Mouse (Mus musculus) naive thymus-derived CD4-positive, alpha-beta T cell, adult 2 months (primary cell): ENCODE data around the gene Gm10198.

ENCODE experiments used
- DNase-seq: peaks from one replicate; pipeline ENCODE4 v3.0.0-alpha.2; 2011; ENCODE audit warnings: low read depth

The Gm10198 gene

GRCm38 (mm10) chr13:111592485-111592884 lies at the start of gene Gm10198:
TSS of gene Gm10198 (plus strand) at chr13:111592785.
- no peak for DNase-seq

- DNase-seq: no peak
These were observed 47.3 kb upstream of the Gm10198 start for GRCm38 (mm10) chr13:111545286-111545685.

GRCm38 (mm10) chr13:111552769-111553168 lies 39.8 kb upstream of the Gm10198 start:
- DNase-seq: no peak

DNA sequence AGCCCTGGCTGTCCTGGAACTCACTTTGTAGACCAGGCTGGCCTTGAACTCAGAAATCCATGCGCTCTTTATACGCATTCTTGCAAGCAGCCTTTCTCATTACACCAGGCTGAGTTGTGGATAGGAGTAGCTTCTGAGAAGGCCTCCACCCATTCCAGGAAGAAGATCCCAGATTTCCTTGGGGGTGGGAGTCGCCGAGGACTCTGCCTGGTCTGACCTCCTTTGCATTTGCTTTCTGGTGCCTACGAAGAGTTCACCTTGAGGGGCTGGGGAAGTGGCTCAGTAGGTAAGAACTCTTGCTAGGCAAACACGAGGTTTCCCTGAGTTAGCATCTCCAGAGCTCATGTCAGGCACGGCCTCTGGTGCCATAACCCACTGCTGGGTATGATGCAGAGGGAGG lies 39.4 kb upstream of the Gm10198 start:
- DNase-seq: no peak

GRCm38 (mm10) chr13:111553941-111554340 lies 38.6 kb upstream of the Gm10198 start:
- no peak for DNase-seq

DNA sequence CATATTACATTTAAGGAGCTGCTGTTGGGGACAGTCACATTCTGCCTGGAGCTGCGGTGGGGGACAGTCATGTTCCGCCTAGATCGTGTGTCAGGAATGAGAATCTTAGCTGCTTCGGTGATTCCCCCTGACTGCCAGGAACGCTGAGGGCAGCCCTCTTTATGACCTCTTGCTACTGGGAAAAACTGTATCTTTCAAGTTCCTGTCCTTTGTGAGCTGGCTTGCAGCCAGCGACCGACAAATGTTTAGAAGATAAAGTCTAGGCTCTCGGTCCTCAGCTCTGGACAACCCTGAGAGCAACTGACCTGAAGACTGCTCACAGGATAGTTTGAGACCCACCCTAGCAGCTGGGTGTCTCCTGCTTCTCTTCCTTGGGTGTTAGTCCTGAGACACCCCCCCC lies 37.3 kb upstream of the Gm10198 start:
- no peak for DNase-seq

- no peak for DNase-seq
These were observed 36.2 kb upstream of the Gm10198 start for GRCm38 (mm10) chr13:111556375-111556774.

DNA sequence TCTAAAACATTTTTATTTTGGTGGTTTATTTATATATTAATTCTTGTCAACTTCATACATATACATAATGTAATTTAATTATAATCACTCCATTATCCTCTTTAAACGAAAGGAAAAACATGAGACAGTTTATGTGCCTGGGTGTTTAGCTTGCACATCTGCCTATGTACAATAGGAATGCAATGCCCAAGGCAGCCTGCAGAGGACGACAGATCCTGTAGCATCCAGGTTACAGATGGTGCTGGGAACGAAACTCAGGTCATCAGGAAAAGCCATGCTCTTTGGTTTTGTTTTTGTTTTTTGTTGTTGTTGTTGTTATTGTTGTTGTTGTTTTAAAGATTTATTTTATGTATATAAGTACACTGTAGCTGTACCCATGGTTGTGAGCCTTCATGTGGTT lies 32.4 kb upstream of the Gm10198 start:
- DNase-seq: no peak

GRCm38 (mm10) chr13:111562595-111562994 lies 30.0 kb upstream of the Gm10198 start:
- DNase-seq: no peak

DNA sequence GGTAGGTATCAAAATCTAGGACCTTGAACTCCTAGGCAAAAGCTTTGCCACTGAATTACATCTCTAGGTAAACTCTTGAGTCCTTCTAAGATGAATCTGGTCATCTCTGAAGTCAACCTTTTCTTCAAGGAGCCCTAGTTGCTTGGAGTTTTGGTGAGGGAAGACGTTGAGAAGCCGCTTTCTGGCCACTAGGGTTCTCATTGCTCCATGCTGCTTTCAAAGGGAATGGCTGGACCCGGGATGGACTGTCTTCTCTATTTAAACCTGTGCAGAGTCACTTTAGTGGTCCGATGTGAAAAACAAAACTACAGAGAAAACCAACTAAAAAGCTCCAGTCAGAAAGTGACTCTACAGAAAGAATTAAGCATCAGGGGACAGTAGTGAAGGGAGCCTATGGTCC lies 18.4 kb upstream of the Gm10198 start:
- DNase-seq: no peak

DNA sequence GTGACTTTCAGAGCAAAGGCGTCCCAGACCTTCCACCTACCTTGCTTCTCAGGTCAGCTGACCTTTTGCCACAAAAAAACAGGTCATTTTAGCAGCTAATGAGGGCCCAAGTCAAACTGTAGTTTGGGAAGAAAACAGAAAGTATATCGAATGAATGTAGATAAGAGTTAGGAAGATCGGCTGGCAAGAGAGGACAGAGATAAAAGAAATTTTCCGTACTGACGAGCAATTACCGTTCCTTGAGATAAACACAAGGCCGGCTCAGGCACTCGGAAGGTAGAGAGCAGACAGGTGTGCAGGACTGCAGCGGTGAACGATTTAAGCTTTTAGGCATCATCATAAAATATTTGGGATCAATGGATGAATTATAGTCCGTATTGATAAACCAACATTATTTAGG lies 15.4 kb upstream of the Gm10198 start:
- DNase-seq: no peak

DNA sequence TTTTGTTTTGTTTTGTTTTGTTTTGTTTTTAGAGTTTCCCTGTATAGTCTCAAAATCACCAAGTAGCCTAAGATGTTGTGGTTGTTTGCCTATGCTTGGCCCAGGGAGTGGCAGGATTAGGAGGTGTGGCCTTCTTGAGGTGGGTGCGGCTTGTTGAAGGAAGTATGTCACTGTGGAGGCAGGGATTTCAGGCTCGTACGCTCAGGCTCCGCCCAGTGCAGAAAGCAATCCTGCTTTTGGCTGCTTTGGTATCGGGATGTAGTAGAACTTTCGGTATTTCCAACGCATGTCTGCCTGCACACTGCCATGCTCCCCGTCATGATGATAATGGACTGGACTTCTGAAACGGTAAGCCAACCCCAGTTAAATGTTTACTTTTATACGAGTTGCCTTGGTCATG lies 12.5 kb upstream of the Gm10198 start:
- no peak for DNase-seq

DNA sequence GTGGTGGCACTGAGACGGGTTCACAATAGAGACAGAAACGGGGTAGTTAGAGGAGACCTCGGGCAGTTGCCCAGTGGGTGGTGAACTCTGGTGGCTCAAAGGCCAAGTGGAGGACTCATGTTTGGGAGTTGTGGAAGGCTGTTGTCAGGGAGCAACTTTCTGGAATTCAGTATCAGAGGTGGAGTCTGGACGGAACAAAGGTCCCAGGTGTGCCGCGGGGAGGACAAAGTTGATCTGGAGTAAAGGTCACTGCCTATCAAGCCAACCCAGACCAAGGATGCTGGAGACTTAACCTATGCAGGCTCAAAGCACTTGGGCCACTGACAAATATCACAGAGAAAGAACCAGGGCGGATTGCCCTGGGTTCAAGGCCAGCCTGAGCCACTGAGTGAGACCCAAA lies 5.5 kb downstream of the Gm10198 start:
- no peak for DNase-seq

- DNase-seq: no peak
These were observed 8.8 kb downstream of the Gm10198 start for GRCm38 (mm10) chr13:111601383-111601782.

- no peak for DNase-seq
These were observed 12.2 kb downstream of the Gm10198 start for GRCm38 (mm10) chr13:111604826-111605225.

GRCm38 (mm10) chr13:111616168-111617125 lies 23.9 kb downstream of the Gm10198 start:
- no peak for DNase-seq

DNA sequence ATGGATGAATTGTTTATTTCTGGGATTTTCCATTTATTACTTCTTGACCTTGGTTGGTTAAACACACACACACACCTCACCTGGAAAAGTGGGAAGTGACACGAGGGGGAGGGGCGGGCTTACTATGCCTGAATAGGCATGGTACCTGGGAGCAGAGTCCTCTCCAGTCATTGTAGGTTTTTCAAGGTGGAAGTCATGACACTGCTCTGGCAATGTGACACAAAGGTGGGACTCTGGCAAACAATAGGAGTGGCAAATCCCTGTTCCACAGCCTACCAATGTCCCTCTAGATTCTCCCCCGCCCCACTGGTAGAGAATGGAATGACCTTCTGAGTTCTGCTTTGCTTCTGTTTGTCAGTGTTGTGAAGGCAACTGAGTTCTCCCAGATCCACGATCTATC lies 27.8 kb downstream of the Gm10198 start:
- no peak for DNase-seq

GRCm38 (mm10) chr13:111622425-111622824 lies 29.8 kb downstream of the Gm10198 start:
- no peak for DNase-seq

DNA sequence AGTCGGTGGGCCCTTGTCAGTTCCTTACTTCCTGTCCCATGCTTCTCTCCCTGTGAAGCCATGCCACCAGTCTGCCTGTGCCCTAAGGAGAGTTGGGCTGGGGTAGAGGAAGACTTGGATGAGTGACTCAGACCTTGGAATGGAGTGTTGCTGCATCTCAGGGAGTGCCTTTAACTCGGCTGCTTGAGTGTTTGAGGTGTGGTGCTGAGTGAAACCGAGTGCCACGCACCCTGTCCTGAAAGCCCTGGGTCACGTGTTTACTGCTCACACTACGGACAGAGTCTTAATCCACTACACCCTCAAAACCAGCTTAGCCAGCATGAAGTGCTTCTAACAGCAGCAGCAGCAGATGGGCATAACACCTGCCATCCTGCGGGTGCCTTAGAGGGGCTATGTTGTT lies 30.5 kb downstream of the Gm10198 start:
- DNase-seq: no peak

- DNase-seq: no peak
These were observed 31.5 kb downstream of the Gm10198 start for GRCm38 (mm10) chr13:111624115-111624514.

DNA sequence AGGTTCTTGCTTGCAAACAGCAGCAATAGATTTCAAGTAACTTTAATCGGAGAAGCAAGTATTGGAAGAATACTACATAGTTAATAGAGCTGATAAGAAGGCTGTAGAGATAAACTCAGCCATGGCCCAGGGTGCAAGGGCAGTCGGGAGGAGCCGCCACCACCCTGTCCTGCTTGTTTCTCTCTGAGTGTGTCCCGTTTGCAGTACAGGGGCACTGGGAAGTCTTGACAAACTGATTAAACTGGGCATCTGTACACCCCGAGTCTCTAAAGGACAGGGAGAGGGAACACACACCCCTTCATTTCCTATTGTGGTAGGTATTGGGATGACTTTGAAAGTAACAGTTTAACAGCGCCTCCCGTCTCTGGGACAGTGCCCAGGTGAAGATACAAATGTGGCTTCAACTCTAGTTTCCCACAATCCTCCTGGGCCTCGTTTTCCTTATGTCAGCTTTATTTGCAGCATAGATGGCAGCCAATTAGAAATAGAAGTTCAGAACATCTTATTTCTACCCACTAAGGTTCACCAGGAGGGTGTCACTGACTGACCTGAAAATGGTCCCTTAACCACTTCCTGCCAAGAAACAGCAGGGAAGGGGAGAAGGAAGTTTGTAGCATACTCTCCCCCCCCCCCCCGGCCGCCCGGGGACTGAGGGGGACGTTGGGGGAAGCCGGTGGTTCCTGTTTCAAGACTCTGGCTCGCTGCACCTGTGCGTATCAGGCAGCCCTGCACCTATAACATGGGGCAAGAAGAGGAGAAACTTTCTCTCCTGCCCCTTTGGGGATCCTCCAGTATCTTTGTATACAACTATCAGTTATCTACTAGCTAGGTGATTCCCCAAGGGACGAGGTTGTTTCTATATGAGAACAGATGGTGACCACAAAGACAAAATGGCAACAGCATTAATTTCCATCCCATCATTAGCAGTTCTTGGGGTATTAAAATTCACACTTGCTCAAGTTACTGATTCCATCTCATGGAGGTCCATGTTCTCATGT lies 41.9 kb downstream of the Gm10198 start:
- peak; percentile 30 for DNase-seq

DNA sequence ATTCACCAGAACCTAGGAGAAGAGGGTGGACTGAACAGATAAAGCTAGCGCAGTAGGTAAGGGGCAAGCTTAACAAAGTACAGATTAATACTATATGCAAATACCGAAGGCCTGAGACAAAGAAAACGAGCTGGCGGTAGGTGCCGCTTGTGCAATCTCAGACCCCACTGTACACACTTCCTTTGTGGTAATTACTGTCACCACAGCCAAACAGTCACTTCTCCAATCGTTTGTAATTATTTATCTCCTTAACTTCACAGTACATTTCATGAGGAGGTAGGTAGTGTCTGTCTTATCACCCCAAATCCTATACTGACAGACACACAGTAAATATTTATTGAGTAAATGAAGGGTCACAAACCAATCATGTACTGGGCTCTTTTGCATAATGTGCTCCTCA lies 47.7 kb downstream of the Gm10198 start:
- no peak for DNase-seq
